Mouse (Mus musculus) kidney, postnatal 25 days (tissue): Measurements from ENCODE around the gene Tmem205.
A peak's percentile ranks its signal among the peaks of the same experiment; 100 is the strongest.

Source experiments
- DNase-seq, 2 experiments: peaks; one replicate each; pipeline ENCODE4 v3.0.0; 2021; ENCODE audit warnings: mixed read lengths in 2 of 2

Tmem205 gene

DNA sequence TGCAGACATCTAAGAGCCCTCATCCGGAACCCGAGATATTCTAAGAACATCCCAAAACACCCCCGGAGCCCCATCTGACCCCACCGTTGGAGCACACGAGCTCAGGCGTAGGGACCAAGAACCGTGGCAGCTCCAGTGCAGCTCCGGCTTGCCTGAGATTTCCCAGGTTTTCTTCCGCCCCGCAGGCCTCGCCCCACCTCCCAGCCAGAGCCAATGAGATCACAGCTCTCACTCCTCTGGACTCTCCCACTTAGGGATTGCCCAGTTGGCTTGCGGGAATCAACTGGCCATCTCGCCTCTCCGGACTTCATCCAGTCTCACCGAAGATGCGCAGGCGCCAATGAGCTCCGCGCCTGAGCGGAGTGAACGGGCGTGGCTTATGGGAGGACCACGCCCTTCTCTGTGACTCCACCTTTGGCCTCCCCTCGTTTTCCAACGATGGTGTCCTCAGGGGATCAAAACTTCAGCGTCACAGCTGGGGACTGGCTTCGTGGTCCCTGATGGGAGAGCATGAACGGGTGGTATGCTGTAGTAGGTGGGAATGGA lies at the start of gene Tmem205, which contains the start of gene Ccdc159:
Gene Tmem205 (minus strand): TSS at position 349 of the 546 bp plus-strand sequence.
Gene Ccdc159 (plus strand): TSS at position 264 of the 546 bp plus-strand sequence.
- peak; percentile 94 to 99 for DNase-seq

DNA sequence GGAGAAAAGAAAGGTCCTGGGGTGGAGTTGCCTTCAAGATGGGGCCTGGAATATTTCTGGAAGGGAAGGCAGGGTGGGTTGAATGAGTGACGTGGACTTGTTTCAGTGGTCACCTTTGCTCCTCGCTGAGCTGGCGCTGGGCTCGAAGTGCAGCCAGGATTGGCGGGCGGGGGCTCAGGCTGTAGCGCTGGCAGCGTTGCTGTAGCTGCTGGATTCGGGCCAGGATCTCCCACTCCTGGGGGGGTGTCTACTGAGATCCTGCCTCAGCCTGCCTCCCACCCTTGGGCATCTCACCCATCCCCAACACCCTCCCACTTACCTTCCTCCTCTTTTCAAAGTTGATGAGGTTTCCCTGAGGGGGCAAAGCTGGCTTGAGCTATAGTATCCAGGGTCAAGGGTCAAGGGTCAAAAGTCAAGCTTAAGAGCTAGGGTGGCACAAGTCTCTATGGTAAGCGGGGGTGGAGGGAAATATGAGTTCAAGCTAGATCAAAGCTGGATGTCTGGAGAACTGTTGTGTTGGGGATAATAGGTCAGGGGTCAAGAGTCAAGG lies 49.3 kb upstream of the Tmem205 start:
- DNase-seq: peak in 1 of 2 experiments; percentile 45

DNA sequence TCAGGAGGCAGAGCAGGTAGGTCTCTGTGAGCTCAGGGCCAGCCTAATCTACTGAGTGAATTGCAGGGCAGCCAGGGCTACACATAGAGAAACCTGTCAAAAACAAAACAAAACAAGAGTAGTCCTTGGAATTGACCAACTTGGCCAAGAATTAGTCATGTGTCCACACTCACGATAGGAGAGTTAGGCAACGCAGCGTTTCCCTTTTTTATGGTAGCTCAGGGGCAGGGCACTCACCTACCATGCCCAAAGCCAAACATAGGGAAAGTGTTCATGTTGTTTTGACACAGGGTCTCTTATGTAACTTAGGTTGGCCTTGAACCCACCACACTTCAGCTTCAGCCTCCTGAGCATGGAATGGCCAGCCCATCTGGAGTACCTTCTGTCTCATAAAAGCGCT lies 41.9 kb upstream of the Tmem205 start:
- DNase-seq: no peak

DNA sequence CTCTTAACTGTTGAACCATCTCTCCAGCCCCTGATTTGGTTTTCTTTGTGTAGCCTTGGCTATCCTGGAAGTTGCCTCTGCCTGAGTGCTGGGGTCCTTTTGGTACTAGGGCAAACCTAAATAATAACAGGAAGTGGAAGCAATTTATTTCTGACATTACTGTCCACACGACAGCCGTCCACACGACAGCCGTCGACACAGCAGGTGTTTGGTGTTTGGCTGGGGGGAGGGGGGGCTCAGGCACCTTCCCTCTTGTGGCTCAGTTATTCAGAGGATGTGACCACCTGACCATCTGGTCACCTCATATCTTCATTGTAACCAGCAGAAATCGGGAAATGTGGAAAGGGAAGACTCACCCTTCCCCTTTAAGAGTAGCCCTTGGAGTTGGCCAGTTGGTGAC lies 41.5 kb upstream of the Tmem205 start:
- no peak for DNase-seq

DNA sequence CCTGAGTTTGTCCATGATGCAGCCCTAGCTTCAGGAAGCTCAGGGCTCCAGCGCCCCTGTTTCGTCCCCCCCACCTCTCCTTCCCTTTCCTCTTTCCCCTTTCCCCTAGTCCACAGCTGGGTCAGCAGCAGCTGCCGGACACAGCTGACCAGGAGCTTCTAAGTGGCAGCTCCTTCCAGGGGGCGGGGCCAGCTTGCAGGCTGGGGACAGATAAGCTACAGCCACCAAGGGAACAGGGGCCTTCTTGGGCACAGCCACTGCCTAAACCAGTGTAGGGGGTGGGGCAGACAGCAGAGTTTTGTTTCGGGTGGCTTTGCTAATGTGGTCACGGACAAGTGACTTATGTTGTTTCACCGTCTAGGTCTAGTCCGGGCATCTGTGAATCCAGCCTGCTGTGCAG lies 36.1 kb upstream of the Tmem205 start, which contains the start of gene Epor:
Gene Epor (minus strand): TSS at position 90 of the 400 bp plus-strand sequence.
- peak; percentile 66 to 82 for DNase-seq

DNA sequence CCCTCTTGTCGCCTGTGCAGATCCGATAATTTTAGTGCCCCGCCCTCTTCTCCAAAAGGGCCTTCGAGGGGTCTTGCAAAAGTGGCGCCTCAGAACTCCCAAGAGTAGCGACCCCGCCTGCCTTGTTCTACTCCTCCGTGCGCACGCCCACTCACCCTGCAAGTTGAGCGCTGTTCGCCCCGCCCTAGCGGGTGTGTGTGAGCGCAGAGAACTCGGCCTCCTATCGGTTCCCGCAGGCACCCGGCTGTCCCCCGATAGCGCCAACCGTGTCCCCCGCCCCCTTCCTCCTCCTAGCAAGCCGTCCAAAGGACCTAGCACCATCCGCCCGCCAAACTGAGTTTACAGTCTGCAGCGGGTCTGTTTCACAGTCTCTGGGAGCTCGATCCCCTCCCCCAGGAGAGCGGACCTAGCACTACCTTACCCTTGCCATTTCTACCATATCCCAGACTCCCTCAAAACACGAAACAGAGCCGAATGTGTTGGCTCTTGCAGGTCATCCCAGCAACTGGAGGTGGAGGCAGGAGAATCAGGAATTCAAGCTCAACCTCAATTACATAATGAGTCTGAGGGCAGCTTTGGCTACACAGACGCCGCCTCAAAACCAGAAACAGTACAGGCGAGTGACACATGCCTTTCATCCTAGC lies 35.2 kb upstream of the Tmem205 start:
- DNase-seq: peak; percentile 66 to 86

DNA sequence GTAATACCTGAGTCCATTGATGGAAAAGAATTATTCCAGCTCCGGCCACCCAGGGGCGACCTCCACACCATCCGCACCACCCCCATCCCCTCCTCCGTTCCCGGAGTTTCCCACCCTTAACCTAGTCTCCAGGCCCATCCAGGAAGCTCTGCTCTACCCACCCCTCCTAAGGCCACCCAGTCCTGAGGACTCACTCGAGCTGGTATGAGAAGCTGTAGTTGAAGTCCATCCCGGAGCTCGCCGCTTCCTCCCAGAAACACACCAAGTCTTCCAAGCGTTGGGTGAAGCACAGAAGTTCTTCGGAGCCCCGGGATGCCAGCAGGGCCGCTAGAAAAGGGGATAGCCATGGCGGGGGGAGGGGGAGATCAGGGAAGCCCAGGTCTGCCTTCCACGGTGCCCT lies 34.7 kb upstream of the Tmem205 start:
- peak in 1 of 2 experiments; percentile 3 for DNase-seq

DNA sequence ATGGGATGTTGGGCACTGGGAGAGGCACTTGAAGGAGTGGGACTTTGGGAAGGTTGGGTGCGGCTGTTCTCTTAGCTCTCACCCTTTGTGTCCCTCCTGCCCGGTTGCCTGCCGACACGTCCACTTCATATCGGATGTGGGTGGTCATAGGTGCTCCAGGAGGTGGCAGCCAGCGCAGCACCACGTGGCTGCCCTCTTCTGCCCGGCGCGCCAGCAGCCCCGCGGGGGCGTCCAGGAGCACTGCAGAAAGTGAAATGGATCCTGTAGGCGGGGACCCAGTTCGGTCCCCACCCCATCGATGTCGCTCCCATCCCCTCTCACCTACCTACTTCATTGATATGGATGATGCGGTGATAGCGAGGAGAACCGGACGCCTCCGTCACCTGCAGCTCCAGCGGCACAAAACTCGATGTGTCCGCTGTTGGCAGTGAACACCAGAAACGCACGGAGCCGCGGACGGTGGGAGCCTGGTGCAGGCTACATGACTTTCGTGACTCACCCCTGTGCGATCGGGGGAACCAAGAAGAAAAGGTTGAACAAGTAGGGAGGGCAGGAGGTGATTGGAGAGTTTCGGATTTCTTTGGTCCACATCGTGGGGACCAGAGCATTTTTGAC lies 34.1 kb upstream of the Tmem205 start:
- DNase-seq: no peak

DNA sequence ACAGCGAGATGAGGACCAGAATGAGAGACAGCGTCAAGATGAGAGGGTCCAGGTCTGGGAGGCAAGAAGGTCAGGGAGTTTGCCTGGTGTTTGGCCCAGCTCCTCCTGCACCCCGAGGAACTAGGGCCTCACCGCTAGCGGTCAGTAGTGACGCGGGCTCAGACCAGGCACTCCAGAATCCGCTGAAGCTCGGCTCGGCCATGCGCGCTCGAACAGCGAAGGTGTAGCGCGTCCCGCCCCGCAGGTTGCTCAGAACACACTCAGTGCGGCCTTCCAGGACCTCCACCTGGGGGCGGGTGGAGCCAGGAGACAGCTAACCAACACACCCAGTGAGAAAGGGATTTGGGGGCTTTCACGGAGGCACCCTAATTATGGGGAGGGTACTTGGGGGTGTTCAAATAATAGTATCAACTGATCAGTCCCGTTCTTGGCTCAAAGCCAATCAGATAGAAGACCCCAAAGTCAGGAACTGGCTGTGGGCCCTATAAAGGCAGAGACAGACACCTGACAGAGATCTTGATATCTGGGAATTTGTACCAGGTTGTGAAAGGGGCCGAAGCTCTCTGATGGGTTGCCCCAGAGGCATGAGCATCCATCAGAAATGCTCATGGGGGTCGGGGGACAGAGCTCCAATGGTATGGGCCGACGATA lies 33.3 kb upstream of the Tmem205 start:
- peak; percentile 57 to 74 for DNase-seq

DNA sequence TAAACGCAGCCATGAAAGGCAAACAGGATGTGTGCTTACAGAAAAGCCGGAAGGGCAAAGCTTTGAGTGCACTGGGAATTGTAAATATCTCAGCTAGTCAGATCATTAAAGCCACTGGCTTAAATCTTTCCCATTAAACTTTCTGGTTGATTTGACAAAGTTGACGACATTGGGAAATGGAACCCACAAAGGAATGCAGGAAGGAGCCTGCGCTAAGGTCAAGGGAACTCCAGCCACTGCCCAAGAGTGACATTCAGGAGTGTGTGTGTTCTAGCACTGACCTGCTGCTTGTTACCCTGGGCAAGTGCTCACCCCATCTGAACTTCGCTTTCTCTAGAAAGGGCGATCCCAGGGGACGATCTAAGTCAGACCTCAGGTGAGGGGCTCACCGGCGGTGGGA lies 32.8 kb upstream of the Tmem205 start:
- DNase-seq: peak; percentile 24 to 62

DNA sequence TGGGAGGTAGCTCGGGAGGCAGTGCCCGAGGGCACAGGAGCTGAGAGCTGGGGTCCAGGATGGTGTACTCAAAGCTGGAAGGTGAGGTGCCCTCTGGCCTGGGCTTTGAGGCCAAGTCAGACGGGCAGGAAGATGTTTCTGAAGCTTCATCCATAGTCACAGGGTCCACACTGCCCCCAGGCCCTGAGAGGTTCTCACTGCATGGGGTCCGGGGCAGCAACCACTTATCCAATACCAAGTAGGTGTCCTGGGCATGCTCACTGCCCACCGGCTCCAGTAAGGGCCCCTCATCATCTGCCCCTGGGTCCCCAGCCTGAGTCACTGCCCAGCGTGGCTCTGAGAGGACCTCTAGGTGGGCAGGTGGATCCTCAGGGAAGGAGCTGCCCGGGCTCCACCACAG lies 31.9 kb upstream of the Tmem205 start:
- no peak for DNase-seq

DNA sequence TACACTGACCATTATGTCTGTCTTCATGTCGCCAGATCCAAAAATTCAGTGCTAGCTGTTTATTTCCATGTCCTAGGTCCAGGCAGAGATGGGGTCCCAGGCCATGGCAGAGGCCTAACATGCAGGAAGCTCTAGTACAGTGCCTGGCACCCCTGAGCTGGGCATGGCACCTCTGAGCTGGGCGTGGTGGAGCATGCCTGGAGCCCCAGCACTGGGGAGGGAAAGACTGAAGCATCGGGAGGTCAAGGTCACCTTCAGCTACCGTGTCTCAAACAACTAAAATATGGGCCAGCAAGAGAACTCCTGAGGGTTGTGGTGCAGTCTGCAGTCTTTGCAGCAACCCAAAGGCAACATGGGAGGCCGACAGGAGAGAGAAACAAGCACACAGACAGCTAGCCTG lies 31.0 kb upstream of the Tmem205 start:
- peak in 1 of 2 experiments; percentile 4 for DNase-seq

DNA sequence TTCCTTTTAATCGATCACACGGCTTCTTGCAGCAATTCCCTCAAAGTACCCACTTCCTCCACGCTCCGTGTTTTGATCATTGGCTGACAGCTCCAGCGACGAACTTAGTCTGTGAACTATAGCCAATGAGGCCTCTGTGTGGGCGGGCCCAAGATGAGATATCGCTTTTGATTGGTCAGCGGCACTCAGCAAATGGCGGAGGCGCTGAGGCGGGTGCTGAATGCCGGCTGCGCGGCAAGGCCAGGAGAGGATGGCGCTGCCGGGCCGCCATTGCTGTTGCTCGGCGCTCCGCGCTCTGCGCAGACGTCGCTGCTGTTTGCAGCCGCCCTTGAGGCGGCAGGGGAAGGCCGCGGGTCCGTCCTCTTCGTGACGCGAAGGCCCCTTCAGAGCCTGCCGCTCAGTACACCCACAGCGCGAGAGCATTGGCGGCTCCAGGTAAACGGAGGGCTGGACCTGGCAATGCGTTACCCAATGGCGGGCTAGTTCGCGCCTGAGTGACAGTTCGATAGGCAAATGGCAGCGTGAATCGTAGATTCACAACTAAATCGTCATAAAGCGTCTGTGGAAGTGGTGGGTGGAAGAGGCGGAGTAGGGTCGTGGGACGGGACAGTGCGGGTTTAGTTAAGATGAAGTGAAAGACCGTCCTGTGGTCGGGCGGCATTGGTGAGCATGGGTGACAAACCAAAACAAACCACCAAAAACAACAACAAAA lies 28.4 kb upstream of the Tmem205 start, which contains the start of gene Swsap1:
Gene Swsap1 (plus strand): TSS at position 186 of the 712 bp plus-strand sequence.
- DNase-seq: peak; percentile 99

DNA sequence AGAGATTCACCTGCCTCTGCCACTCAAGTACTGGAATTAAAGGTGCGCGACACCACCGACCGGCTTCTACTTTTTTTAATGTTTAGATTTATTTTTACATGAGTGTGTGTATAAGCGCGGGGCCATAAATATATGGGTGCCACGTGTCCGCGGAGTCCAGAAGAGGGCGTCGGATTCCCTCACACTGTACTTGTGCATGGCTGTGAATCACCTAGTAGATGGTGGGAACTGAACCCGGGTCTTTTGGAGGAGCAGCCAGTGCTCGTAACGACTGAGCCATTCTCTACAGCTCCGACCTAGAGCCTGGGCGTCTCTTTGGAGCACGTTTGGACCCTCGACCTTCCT lies 27.8 kb upstream of the Tmem205 start:
- no peak for DNase-seq

DNA sequence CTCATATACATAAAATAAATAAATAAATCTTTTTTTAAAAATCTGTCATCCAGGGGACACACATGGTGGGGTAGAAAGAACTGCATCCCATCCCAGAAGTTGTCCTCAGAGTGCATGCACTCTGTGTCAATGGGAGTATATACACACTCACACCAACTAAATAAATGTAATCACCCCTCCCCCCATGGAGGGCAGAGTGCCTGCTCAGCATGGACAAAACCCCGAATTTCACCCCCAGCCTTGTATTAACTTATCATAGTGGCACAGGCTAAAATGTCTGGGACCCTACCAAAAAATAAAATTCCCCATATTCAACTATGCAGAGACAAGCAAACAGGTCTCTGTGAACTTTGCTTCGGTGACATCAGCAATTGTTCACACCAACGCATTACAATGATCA lies 27.3 kb upstream of the Tmem205 start:
- no peak for DNase-seq

DNA sequence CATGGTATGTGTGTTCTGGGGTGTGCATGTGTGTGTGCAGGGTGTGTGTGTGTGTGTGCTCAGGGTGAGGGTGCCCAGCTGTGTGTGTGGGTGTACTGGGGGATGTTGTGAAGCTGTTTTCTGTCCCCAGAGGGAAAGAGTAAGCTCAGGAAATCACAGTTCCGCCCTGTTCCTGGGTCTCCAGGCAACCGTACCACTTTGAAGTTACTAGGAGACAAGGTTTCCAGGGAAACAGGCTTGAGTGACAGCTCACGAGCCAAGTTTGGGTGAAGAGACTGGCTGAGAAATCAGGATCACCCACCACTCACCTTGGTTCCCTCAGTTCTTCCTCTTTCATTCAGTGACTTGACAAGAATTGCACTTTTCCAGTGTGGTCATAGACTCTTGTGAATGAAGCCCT lies 26.2 kb upstream of the Tmem205 start:
- no peak for DNase-seq

DNA sequence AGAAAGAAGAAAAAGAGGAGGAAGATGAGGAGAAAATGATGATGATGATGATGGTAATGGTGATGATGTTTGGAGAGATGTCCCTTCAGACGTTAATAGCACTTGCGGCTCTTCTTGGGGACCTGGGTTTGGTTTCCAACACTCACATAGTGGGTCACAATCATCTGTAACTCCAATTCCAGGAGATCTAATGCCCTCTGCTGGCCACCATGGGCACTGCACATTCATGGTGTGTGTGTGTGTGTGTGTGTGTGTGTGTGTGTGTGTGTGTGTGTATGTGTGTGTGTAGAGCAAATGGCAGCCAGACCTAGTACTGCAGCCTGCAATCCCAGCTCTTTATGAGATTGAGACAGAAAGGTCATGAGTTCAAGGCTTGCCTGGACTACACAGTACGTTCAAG lies 24.6 kb upstream of the Tmem205 start:
- DNase-seq: no peak

DNA sequence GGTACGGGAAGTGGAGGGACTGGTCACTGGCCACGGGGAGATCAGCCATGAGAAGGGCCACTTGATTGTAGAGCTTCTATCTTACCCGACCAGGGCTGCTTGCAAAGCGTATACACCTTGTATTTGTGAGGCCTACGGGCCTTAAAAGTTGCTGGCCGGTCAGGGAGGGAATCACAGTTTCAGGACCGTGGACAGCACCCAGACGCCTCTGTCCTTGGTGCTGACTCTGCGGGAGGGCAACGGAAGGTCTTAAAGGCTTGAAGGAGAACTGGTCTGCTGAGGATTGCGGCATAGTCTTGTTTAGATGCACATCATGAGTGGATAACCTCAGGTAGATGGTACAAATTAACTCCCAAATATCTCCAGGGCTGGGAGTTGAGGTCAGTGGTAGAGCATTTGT lies 23.0 kb upstream of the Tmem205 start:
- DNase-seq: peak; percentile 66 to 78

DNA sequence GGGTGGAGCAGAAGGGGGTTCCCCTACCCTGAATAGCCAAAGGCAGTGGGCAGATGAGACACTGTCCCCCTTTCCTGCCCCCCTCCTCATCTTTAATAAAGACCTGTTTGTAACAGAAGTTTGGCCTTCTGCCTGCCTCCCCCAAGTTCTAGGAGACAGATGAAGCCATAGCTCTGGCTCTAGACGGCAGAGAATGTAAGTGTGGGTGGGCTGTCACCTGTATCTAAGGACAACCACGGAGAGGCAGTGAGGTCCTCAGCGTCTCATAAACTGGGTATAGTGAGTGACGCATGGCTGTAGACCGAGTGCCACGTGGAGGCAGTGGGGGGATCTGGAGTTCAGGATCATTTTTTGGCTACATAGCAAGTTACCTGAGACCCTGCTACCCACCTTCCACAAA lies 21.4 kb upstream of the Tmem205 start:
- no peak for DNase-seq

DNA sequence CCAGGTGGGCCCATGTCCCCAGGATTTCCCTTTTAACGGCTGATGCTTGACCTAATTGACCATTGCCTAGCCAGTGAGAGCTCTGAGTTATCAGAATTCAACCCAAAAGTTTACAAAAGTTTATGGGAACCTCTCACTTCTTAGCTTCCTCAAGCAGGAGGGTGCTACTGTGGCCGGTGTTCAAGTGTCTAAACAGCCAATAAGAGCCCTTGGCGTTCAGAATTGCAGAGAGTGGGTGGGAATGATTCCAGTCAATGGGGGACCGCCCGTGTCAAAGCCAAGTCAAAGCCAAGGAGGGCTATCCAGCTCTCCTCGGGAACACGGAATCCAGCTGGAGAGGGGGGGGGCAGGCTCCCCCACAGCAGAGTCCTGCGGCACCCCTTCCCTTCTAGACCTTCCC lies 20.8 kb upstream of the Tmem205 start:
- no peak for DNase-seq

DNA sequence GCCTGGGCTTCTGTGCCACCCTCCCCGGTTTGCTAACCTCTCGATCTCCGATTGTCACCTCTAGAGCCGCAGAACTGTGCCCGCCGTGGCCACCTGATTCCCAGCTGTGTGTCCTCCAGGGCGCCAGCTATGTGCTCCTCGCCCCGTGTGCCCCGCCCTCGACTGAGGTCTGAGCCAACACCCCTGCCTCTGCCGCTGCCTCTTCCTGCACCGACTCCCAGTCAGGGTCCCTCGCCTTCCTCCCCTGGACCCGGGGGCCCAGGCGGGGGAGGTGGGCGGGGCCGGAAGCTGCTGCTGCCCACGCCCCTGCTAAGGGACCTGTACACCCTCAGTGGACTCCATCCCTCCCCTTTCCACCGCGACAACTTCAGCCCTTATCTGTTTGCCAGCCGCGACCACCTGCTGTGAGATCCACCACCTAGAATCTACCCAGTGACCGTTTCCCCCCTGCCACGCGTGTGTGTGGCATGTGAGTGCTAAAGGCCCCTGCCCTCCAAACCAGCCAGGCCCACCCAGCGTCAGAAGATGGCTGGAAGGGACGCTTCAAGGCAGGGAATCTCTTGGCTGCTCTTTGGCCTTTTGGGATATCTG lies 20.3 kb upstream of the Tmem205 start:
- DNase-seq: no peak

DNA sequence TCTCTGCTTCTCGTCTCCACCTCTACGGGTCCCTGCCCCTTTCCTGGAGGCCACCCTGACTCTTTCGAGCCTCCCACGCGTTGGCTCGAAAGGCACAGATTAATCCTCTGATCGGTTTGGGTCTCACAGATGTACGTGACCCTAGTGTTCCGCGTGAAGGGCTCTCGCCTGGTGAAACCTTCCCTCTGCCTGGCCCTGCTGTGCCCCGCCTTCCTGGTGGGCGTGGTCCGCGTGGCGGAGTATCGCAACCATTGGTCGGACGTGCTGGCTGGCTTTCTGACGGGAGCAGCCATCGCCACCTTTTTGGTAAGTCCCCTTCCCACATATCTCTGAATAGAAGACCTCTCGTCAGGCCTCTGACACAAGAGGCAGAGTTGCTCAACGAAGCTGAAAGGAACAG lies 16.9 kb upstream of the Tmem205 start:
- peak in 1 of 2 experiments; percentile 16 for DNase-seq
